Mouse (Mus musculus) cortical plate, adult 2 months (tissue): Measurements from ENCODE around the gene Igf2r.

Source experiments
- CTCF ChIP-seq: fragments of 200-500 bp; IDR thresholded peaks from 2 replicates; pipeline ENCODE4 v1.5.1; 2011; ENCODE audit warnings: mild to moderate bottlenecking, control low read depth, low read length; ENCODE audit not compliant: insufficient read depth; ENCODE audit errors: extremely low read depth
- POLR2A ChIP-seq: fragments of 200-500 bp; IDR thresholded peaks from 2 replicates; pipeline ENCODE4 v1.6.1; 2011; ENCODE audit warnings: mild to moderate bottlenecking, low read length, control low read depth; ENCODE audit not compliant: insufficient read depth; ENCODE audit errors: extremely low read depth

- TF ChIP-seq POLR2A = no peak
- no peak for TF ChIP-seq CTCF
These were observed 23.7 kb downstream of the Igf2r start for GRCm38 (mm10) chr17:12745761-12746160.
